Mouse (Mus musculus) Patski (cell line): ENCODE measurements at regions not wholly inside any gene's neighbourhood (a gene's known extent, or its start where the extent isn't known, plus 50 kb on each side); places are given as distances from the start of the nearest gene placed in this dataset.

Experiments
- ATAC-seq: fragments of 100-300 bp; one replicate; pipeline ENCODE4 v1.8.0; 2021
- CTCF ChIA-PET: fragments of 350-600 bp; sonication (Branson Sonifier 250); formaldehyde crosslinking; loops from one replicate; lab custom pipeline; 2022; ENCODE audit warnings: inconsistent platforms; lab: Charles Lee
- POLR2A ChIA-PET: fragments of 350-600 bp; sonication (Branson Sonifier 250); formaldehyde crosslinking; loops from one replicate; lab custom pipeline; 2022; ENCODE audit warnings: antibody characterized with exemption, inconsistent platforms; lab: Charles Lee
- DNase-seq: peaks from one replicate; pipeline ENCODE4 v3.0.0-alpha.2; 2011; ENCODE audit warnings: low read depth, low spot score
- H3K27me3 ChIP-seq: fragments of 371-371 bp; one replicate; pipeline ENCODE4 v1.5.1; 2021
- CTCF ChIP-seq: fragments of 100-300 bp; IDR thresholded peaks from one replicate; pipeline ENCODE4 v1.5.1; 2021
- in situ Hi-C: fragments of 300-500 bp; cut with MboI; formaldehyde crosslinking; loops from 3 replicates; pipeline ENCODE4 v1.11.1; 2018; ENCODE audit warnings: low pct_unique_long_range_greater_than_20kb, mixed read lengths

GRCm38 (mm10) chr11:8148485-8148825 is 515.9 kb downstream of the Tns3 start:
- H3K27me3 ChIP-seq: peaks cover 13% of the 10 kb centered on the region
- DNase-seq (no peak), ATAC-seq (no peak)
- CTCF ChIA-PET: no interaction called here
- no peak for TF ChIP-seq CTCF
- in situ Hi-C loops: loop anchor here (25.0 kb wide), 1 partner anchor 936 kb away; the partner anchor contains the start of gene Igfbp3
- POLR2A ChIA-PET: no interaction called here

GRCm38 (mm10) chr11:8147790-8148484 is 516.4 kb downstream of the Tns3 start:
- ChIA-PET CTCF (no interaction called here), POLR2A (no interaction called here)
- H3K27me3 ChIP-seq: peaks cover 17% of the 10 kb centered on the region
- no peak for DNase-seq
- in situ Hi-C loops: loop anchor here (25.0 kb wide), 1 partner anchor 936 kb away; the partner anchor contains the start of gene Igfbp3
- no peak for ATAC-seq
- TF ChIP-seq CTCF: no peak

- TF ChIP-seq CTCF: peak; percentile 64
- H3K27me3 ChIP-seq: no peaks in the 10 kb centered on the region
- ATAC-seq (peak; percentile 44), DNase-seq (no peak)
- in situ Hi-C loops: loop anchor here (25.0 kb wide), 1 partner anchor 925 kb away; the partner anchor contains the start of gene Igfbp3
- POLR2A ChIA-PET: no interaction called here
- CTCF ChIA-PET: interaction anchor here (1.1 to 1.8 kb wide), 3 partner anchors 9 to 927 kb away, joined by 3 to 4 read pairs (median 3); no protein-coding TSS in a partner anchor
Measured at GRCm38 (mm10) chr11:8137366-8137765, 527.0 kb downstream of the Tns3 start.

DNA sequence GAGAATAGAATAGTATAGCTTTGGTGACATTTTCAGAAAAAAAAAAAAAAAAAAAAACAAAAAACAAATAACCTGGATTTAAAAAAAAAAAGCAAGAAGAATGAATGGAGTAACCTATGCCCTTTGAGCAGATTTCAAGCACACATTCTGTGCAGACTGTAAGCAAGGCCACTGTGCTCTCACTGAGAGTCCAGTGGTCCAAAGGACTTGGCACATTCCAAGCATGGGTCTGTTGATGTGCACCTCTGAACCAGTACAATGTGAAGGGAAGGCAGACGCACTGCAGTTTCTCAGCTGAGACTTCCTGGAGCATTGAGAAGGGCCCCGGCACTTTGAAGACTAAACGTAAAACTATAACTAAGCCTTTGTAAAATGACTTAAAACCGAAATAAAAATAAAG is 527.7 kb downstream of the Tns3 start:
- in situ Hi-C loops: loop anchor here (25.0 kb wide), 1 partner anchor 924 kb away; the partner anchor contains the start of gene Igfbp3
- TF ChIP-seq CTCF: no peak
- no peaks in the 10 kb centered on the region for H3K27me3 ChIP-seq
- ChIA-PET CTCF (interaction anchor here (1.1 kb wide), 2 partner anchors 8 to 11 kb away, joined by 3 read pairs; no protein-coding TSS in a partner anchor), POLR2A (interaction anchor here (0.6 kb wide), 1 partner anchor 922 kb away, joined by 4 read pairs; no protein-coding TSS in a partner anchor)
- no peak for DNase-seq
- no peak for ATAC-seq

DNA sequence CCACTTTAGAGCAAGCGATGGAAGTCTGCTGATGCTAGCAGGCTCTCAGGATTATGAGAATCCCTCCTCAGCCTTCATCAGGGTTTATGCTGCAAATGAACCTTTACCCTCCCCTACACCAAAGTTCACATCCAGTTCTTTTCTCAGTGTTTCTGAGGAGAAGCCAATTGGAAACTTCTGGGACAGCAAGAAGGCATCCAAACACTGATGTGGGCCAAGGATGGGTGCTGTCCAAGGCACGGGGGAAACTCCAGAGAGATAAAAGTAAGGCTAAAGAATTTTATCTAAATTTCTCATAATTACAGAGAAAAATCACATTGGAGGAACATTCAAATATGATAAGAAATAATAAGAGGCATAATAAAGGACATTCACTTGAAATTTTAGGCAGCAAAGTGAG is 555.0 kb downstream of the Tns3 start:
- CTCF ChIA-PET: no interaction called here
- POLR2A ChIA-PET: no interaction called here
- ATAC-seq (no peak), DNase-seq (no peak)
- no peak for TF ChIP-seq CTCF
- H3K27me3 ChIP-seq: peaks cover 3% of the 10 kb centered on the region
- in situ Hi-C loops: no loop called here

DNA sequence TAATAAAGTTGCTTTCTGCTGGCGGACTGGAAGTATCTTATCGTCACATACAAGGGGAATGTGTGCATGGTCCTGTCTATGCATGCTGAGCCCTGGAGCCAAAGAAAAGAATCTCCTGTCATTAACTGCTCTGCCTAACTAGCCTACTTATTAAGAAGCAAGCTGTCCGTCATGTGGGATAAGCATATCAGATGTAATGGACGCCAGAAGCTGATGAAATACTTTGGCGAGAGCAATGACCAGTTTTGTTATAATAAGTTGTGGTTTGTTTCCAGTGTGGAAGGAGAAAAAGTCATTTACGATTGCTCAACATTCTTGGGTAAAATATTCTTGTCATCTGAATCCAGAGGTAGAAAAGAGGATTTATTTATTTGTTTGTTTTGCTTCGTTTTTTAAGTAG is 563.2 kb downstream of the Tns3 start:
- TF ChIP-seq CTCF: no peak
- ATAC-seq (no peak), DNase-seq (no peak)
- ChIA-PET POLR2A (no interaction called here), CTCF (no interaction called here)
- peaks cover 3% of the 10 kb centered on the region for H3K27me3 ChIP-seq
- in situ Hi-C loops: no loop called here

- H3K27me3 ChIP-seq: no peaks in the 10 kb centered on the region
- ChIA-PET POLR2A (no interaction called here), CTCF (interaction anchor here (0.9 kb wide), 1 partner anchor 10 kb away, joined by 3 read pairs; no protein-coding TSS in a partner anchor)
- DNase-seq (no peak), ATAC-seq (no peak)
- no peak for TF ChIP-seq CTCF
- in situ Hi-C loops: no loop called here
Measured at GRCm38 (mm10) chr11:8084328-8084727, 580.0 kb downstream of the Tns3 start.

GRCm38 (mm10) chr11:8082811-8083210 is 581.5 kb downstream of the Tns3 start:
- in situ Hi-C loops: no loop called here
- no peak for DNase-seq
- no peak for TF ChIP-seq CTCF
- POLR2A ChIA-PET: no interaction called here
- CTCF ChIA-PET: no interaction called here
- H3K27me3 ChIP-seq: no peaks in the 10 kb centered on the region
- no peak for ATAC-seq

DNA sequence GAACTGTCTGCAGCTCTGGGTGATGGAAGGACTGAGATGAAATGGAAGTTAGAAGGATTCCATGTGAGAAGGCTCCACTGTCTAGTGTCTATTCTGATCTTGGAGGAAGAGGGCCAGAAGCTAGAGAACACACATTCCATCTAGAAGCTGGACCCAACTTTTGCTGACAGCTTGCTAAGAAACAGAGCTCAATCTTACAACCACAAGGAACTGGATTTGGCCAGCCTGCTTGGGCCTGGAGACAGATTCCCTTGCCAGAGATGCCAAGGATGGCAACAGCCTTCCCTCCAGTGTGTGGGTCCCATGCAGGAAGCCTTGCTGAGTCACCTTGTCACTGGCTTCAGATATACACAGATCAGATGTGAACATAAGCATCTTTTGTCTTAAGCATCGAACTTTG is 591.0 kb downstream of the Tns3 start:
- ChIA-PET CTCF (no interaction called here), POLR2A (no interaction called here)
- no peak for DNase-seq
- TF ChIP-seq CTCF: no peak
- in situ Hi-C loops: no loop called here
- ATAC-seq: no peak
- H3K27me3 ChIP-seq: no peaks in the 10 kb centered on the region

DNA sequence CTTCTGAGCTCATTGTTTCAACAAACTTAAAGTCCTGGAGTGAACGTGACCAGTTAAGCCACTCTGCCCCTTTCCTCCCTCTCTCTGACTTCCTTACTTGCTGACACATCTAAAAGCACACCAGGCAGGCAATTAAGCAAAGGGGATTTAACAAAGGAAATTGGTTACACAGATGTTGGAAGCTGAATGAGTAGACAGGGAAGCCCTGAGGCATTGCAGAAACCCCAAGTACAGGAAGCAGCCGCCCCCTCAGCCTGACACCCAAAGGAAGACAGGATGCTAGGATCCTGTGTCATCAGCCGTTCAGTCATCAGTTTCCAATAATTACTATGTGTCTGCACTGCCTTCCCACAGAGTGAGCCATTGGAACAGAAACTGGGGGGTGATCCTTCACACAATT is 595.5 kb downstream of the Tns3 start:
- in situ Hi-C loops: no loop called here
- POLR2A ChIA-PET: no interaction called here
- ATAC-seq (peak; percentile 79), DNase-seq (no peak)
- CTCF ChIA-PET: no interaction called here
- H3K27me3 ChIP-seq: no peaks in the 10 kb centered on the region
- no peak for TF ChIP-seq CTCF

GRCm38 (mm10) chr11:8067330-8067729 is 597.0 kb downstream of the Tns3 start:
- no peak for TF ChIP-seq CTCF
- in situ Hi-C loops: no loop called here
- ATAC-seq: no peak
- no peak for DNase-seq
- CTCF ChIA-PET: interaction anchor here (1.0 kb wide), 1 partner anchor 18 kb away, joined by 3 read pairs; no protein-coding TSS in a partner anchor
- POLR2A ChIA-PET: no interaction called here
- no peaks in the 10 kb centered on the region for H3K27me3 ChIP-seq
